Mouse (Mus musculus) ES-Bruce4 (cell line): ENCODE measurements around the gene Pfpl. TPM values are rescaled to one million over a fixed set of nuclear protein-coding genes. Genes with fewer than 3 reads are reported as not detected.

Experiments
- H3K27ac ChIP-seq: 2 replicates; pipeline ENCODE4 v1.5.1; 2012; ENCODE audit warnings: low read length, inconsistent platforms; ENCODE audit not compliant: insufficient read depth
- H3K27me3 ChIP-seq: 2 replicates; pipeline ENCODE4 v1.6.1; 2012; ENCODE audit warnings: mild to moderate bottlenecking, low read length, inconsistent platforms; ENCODE audit not compliant: control insufficient read depth, poor library complexity, insufficient read depth, severe bottlenecking
- H3K36me3 ChIP-seq: 2 replicates; pipeline ENCODE4 v1.6.1; 2012; ENCODE audit warnings: inconsistent platforms, mild to moderate bottlenecking, low read length, moderate library complexity; ENCODE audit not compliant: control insufficient read depth, poor library complexity, insufficient read depth, severe bottlenecking
- H3K4me1 ChIP-seq: one replicate; pipeline ENCODE4 v1.8.1; 2011; ENCODE audit warnings: low read length; ENCODE audit not compliant: control insufficient read depth, insufficient read depth
- H3K4me3 ChIP-seq: 2 replicates; pipeline ENCODE4 v1.5.1; 2011; ENCODE audit warnings: low read depth, mild to moderate bottlenecking, low read length
- H3K9ac ChIP-seq: 2 replicates; pipeline ENCODE4 v1.6.1; 2012; ENCODE audit warnings: low read depth, mild to moderate bottlenecking, inconsistent platforms; ENCODE audit not compliant: poor library complexity, severe bottlenecking
- H3K9me3 ChIP-seq: replicated peaks from 2 replicates; pipeline ENCODE4 v1.6.1; 2012; ENCODE audit warnings: mild to moderate bottlenecking, low read length, inconsistent platforms; ENCODE audit not compliant: control insufficient read depth, poor library complexity, insufficient read depth, severe bottlenecking
- CTCF ChIP-seq: IDR thresholded peaks from one replicate; pipeline ENCODE4 v1.8.1; 2011; ENCODE audit warnings: low read depth, low read length
- EP300 ChIP-seq: IDR thresholded peaks from 2 replicates; pipeline ENCODE4 v1.6.1; 2011; ENCODE audit warnings: low read depth, low read length; ENCODE audit not compliant: insufficient read depth
- POLR2A ChIP-seq: IDR thresholded peaks from one replicate; pipeline ENCODE4 v1.8.1; 2011; ENCODE audit warnings: low read length; ENCODE audit not compliant: insufficient read depth
- polyA plus RNA-seq: library from polyadenylated mRNA; stranded (reverse); fragments of >200 nt; gene quantifications from 2 replicates; pipeline ENCODE4 v1.2.4, GENCODE M21; 2011; ENCODE audit warnings: low read depth; ENCODE audit not compliant: missing spikeins, insufficient read depth, insufficient read length

Pfpl gene
- polyA plus RNA-seq, 1 experiment = not detected

DNA sequence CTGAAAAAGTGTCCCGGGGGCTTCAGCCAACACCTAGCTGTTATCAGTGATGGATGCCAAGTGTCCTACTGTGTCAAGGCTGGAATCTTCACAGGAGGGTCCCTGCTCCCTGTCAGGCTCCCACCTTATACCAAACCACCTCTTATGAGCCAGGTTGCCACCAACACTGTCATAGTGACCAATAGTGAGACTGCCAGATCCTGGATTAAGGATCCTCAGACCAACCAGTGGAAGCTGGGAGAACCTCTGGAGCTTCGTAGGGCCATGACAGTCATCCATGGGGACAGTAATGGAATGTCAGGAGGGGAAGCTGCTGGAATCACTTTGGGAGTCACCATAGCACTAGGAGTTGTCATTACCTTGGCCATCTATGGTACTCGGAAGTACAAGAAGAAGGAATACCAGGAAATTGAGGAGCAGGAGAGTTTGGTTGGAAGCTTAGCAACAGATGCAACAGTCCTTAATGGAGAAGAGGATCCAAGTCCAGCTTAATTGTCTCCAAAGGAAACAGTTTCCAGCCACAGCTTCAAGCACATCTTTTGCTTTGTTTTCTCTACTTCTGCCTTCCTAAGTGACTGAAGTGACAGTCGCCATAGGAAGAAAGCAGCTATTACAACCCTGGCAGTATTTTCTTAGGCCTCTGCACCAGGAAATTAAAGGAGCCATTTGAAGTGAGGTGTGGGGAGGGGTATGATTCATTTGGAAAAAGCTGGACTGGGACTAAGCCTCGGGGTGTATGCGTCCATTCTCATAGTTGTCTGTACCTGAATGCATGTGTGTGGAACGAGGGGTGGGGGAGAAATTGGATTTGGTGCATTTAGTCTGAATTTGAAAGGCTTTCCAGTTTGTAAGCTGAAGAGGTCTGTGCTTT lies 35.4 kb downstream of the Pfpl start:
- H3K27ac ChIP-seq = 0 out of 2 replicates have a peak overlapping the region, but pooled peaks have one; percentile 13
- H3K4me3 ChIP-seq = no peak overlapping the region
- H3K27me3 ChIP-seq = no peaks in the 10 kb centered on the region
- H3K9me3 ChIP-seq = peaks cover 3% of the 10 kb centered on the region; the same call in 1 of the 2 replicates
- peaks cover 1% of the 10 kb centered on the region for H3K4me1 ChIP-seq
- no peak for TF ChIP-seq CTCF
- TF ChIP-seq POLR2A = no peak
- TF ChIP-seq EP300 = no peak
- H3K9ac ChIP-seq = no peak overlapping the region
- no peaks in the 10 kb centered on the region for H3K36me3 ChIP-seq

DNA sequence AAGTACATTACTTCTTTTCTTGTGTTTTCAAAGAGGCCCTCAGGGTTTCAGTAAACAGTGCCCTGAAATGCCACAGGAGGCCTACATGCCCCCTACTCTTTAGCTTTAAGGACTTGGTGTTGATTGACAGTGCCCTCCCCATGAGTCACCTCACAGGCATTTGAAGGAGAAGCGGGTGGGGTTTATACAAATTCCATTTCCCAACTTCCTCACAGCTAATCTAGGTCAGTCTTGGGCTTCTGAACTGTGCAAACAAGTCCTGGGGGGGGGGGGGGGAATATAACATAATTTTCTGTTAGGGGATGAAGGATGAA lies 36.0 kb downstream of the Pfpl start:
- TF ChIP-seq POLR2A (no peak), CTCF (no peak), EP300 (no peak)
- Histone ChIP-seq H3K4me1 (peaks cover 1% of the 10 kb centered on the region), H3K9ac (no peak overlapping the region), H3K27me3 (no peaks in the 10 kb centered on the region), H3K4me3 (no peak overlapping the region), H3K27ac (0 out of 2 replicates have a peak overlapping the region, but pooled peaks have one; percentile 13), H3K36me3 (no peaks in the 10 kb centered on the region), H3K9me3 (peaks cover 3% of the 10 kb centered on the region; the same call in 1 of the 2 replicates)

DNA sequence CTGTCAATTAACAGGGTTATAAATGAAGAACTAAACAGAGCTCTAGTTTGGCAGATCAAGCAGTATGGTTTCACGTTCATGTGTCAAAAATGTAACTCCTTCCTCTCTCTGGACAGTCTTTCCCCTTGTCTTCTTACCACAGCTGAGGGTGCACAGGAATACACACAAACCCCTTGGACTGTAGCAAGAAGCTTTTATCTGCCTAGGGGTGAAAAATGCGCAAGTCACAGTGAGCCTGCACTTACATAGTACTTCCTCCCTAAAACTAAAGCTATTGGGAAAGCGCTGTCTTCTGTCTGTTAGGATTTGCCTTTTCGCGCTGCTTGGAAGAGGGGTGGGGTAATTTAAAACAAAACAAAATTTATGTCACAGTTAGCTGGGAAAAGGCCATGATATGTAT lies 36.4 kb downstream of the Pfpl start:
- H3K9me3 ChIP-seq = peaks cover 3% of the 10 kb centered on the region; the same call in 1 of the 2 replicates
- TF ChIP-seq POLR2A (no peak), EP300 (no peak), CTCF (no peak)

DNA sequence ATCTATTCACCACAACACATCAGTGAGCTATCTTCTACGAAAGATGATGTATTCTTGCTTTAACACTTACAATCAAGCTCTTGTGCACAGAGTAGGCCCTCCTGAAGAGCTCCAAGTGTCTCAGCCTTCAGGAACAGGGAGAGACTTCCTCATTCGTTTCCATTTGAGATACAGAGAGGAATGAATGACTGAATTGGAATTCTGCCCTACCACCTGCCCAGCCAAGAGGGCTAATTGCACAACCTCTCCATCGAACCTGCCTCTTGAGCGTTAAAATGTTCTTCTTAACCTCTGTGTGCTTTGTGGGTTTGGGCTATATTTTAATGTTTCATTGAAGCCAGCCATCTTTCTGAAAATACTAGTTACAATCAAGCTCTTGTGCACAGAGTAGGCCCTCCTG lies 37.0 kb downstream of the Pfpl start:
- H3K9me3 ChIP-seq = peaks cover 3% of the 10 kb centered on the region; the same call in 1 of the 2 replicates
- TF ChIP-seq CTCF (no peak), POLR2A (no peak), EP300 (no peak)
- H3K9ac ChIP-seq = no peak overlapping the region
- no peaks in the 10 kb centered on the region for H3K36me3 ChIP-seq
- no peak overlapping the region for H3K4me3 ChIP-seq
- H3K27me3 ChIP-seq = no peaks in the 10 kb centered on the region
- no peak overlapping the region for H3K27ac ChIP-seq
- peaks cover 1% of the 10 kb centered on the region for H3K4me1 ChIP-seq

More for the DNA sequence above, 36.4 kb downstream of the Pfpl start:
- no peaks in the 10 kb centered on the region for H3K27me3 ChIP-seq
- H3K4me3 ChIP-seq = no peak overlapping the region
- no peaks in the 10 kb centered on the region for H3K36me3 ChIP-seq
- peaks cover 1% of the 10 kb centered on the region for H3K4me1 ChIP-seq
- no peak overlapping the region for H3K9ac ChIP-seq
- 0 out of 2 replicates have a peak overlapping the region, but pooled peaks have one; percentile 20 for H3K27ac ChIP-seq

GRCm38 (mm10) chr19:12465530-12466144 lies 37.9 kb downstream of the Pfpl start:
- H3K9me3 ChIP-seq = peaks cover 3% of the 10 kb centered on the region; the same call in 1 of the 2 replicates
- no peaks in the 10 kb centered on the region for H3K27me3 ChIP-seq
- H3K27ac ChIP-seq = no peak overlapping the region
- TF ChIP-seq POLR2A (no peak), CTCF (no peak), EP300 (no peak)
- no peak overlapping the region for H3K9ac ChIP-seq
- no peaks in the 10 kb centered on the region for H3K36me3 ChIP-seq
- peaks cover 1% of the 10 kb centered on the region for H3K4me1 ChIP-seq
- H3K4me3 ChIP-seq = no peak overlapping the region
